Mouse (Mus musculus) heart, adult 9 months (tissue): ENCODE data around the gene Phyhd1.

ENCODE experiments used
- DNase-seq, 2 experiments: peaks; one replicate each; pipeline ENCODE4 v3.0.0; 2022; ENCODE audit warnings: low spot score in 2 of 2

Phyhd1 gene

DNA sequence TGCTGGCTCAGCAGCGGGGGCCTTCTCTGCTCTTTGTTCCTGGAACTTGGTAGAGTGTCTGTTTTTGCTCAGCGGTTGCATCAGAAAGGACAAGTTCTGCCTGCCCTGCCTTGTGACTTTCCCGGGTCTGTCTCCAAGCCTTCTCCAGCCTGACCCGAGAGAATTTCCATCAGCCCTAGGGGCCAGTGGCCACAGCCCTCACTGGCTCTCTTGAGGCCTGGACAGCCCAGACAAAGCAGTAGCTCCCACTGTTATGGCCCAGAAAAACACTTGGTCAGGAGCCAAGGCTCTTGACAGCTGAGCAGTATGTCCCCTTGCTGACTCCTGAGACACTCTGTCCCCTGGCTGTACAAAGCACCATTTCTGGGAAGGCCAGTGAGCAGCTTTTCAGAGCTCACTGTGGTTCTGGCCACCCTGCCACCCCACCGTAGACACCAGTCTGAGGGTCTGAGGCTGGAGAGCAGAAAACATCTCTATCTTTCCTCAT lies at the start of gene Phyhd1:
TSS of gene Phyhd1 (plus strand) at position 437 of the 487 bp plus-strand sequence.
- peak; percentile 93 to 94 for DNase-seq

- no peak for DNase-seq
Observed at GRCm38 (mm10) chr2:30216293-30216692, 49.7 kb upstream of the Phyhd1 start.

DNA sequence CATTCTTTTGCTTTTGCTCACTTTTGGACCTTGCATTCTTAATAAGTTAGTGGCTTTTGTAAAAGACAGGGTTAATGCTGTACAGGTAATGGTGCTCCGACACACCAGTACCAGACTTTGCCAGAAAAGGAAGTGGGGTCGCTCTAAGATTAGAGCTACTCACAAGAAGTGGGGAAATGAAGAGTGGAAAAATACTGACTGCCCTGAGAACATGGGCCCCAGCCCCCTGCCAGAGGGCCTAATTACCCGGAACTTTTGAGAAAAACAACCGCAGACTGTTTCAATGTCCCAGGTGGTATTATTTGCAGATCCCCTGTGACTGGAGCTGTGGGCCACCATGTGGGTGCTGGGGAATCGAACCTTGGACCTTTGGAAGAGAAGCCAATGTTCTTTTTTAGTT lies 30.4 kb upstream of the Phyhd1 start:
- no peak for DNase-seq

DNA sequence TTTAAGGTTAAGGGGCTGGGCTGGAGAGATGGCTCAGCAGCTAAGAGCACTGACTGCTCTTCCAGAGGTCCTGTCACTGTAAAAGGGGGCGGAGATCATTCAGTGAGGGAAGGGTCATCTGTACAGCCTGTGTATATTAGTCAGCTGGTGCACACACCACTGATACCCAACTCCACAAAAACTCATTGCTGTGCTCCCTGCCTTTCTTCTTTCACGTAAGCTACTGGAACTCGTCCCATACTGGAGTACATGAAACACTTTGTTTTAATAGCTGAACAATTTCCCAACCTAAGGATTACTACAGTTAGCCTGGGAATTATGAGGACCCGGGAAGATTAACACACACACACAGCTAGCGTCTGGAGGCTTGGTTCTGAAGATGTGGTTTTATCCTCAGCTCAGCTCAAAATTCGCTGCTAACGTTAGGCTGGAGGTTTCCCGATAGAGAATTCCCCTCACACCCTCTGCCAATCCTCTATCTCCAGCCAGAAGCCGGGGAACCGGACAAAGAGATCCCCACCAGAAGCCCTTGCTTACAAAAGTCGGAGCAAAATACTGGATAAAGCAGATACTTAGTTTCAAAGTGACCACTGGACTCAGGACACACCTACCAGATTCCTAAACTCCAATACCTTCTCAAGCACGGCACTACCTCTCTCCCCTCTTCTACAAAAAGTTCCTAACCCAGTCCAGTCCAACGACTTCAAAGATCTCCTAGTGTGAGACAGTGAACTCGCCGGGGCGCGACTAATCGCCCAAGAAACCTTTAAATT lies 29.4 kb upstream of the Phyhd1 start:
- DNase-seq, result no peak

DNA sequence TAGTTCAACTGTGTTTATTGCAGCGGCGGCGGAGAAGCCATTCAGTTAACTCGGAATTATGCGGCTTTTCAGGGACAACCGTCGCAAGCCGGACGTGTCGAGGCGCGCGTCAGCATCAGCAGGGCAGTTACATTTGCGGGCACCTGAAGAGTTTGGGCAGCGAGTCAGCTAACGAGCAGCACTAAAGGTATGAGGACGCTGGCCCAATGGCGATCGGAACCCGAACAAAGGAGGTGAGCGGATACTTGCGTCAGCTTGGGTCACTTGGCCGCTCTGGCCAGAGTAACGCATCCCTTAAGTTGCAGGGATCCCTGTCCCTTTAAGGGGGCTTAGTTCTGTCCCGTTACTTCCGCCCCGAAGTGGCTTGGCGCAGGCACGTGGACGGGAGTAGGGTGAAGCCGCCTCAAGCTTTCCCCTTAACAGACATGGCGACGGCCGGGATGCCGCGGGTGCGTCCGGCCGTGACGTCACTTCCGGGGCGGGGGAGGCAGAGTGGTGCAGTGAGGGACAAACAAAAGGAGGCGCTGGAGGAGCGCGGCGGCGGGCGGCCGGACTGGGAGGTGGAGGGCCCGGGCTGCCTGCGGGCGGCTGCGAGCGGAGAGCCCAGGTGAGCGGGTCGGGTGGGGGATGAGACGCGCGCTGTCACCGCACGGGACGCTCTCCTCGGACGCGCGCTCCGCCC lies 28.7 kb upstream of the Phyhd1 start, which contains the start of gene Lrrc8a:
TSS of gene Lrrc8a (plus strand) at position 517 of the 682 bp plus-strand sequence.
- peak; percentile 99 to 100 for DNase-seq

DNA sequence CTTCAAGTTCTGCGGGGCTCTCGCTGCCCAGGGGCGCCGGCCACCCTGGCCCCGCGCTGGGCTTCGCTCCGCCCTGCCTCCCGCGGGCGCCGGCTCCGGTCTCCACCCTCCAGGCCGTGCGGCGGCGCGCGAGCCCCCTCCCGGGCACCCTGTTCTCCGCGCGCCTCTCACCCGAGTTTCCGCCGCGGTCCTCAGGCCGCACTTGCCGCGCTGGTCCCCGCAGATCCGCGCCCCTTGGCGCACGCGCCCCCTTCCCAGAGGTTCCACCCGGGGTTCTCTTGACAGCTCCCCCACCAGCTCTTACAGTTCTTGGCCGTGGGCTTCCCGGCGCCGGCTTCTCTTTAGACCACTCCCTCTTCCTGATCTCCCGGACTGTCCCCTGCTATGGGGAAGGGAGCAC lies 28.1 kb upstream of the Phyhd1 start:
- peak in 1 of 2 experiments; percentile 80 for DNase-seq

DNA sequence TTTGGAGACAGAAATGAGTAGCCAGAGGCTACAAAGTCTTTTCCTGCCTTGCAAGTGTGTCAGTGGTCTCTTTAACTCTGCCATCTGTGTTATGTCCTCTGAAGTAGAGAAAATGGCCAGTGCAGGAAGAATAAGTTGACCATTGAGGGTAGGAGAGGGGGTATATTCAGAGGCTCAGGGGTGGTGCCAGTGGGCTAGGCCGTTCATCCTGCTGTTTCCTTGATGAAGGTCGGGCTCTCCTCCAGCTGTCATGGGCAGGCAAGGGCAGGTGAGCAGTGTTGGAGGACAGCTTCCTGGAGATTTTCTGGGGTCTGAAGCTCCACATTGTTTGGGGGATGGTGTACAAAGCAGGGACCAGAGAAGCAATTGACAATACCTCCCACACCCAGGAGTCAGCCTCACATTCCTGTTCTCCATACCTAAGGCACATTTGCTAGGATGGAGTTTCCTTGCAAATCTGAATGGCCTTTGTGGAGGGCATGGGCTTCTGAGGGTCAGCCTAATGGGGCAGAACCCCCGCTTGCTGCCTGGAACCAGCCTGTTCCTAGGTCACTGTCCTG lies 27.0 kb upstream of the Phyhd1 start:
- peak in 1 of 2 experiments; percentile 43 for DNase-seq

GRCm38 (mm10) chr2:30239777-30240176 lies 26.2 kb upstream of the Phyhd1 start:
- peak; percentile 85 to 87 for DNase-seq

GRCm38 (mm10) chr2:30240267-30240666 lies 25.7 kb upstream of the Phyhd1 start, which contains the start of gene Gm28035:
Gene Gm28035, plus strand, starts transcription at chr2:30240567.
- DNase-seq, result peak in 1 of 2 experiments; percentile 4

- DNase-seq, result peak; percentile 93 to 97
Observed at GRCm38 (mm10) chr2:30242509-30242908, 23.5 kb upstream of the Phyhd1 start.

DNA sequence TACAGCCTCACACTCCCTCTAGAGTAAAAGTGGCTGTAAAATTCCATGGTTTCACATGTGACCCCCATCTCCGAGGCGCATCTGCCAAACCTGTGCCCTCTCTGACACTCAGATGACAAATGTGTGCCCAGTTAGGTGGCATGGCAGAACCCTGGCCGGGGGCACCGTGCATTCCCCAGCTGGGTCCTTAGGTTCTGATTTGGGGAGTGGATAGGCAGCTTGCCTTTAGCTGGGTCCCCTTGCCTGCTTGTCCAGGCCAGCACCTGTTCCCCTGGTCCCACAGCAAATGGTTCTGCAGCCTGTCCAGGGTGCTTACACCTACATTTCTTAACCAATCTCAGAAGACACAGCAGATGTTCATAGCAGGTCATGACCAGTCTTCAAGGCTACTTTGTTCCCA lies 22.6 kb upstream of the Phyhd1 start:
- DNase-seq, result no peak

DNA sequence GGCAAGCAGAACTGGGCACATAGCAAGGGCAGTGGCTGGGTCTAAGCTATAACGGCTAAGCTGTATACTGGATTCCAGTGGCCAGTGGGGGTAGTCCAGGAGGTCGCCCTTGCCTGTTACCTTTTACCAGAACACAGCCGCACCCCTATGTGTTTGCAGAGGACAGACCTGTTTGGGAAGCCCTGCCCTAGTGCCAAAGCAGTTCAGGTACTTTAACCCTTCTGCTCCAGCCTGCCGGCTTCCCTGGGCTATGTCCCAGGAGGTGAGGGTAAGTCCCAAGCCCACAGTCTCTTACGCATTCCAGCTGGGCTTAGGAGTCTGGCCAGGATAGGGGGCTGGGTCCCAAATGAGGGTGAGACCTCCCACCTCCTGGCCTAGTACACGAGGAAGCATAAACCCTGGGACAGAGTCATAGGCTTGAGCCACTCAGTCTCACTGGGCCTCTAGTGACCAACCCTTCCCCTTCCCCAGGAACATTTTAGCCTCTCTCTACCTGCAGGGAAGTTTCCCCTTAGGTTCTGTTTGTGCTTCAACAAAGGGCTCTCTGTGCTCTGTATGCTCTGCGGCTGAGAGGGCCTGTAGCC lies 21.3 kb upstream of the Phyhd1 start:
- DNase-seq, result no peak

DNA sequence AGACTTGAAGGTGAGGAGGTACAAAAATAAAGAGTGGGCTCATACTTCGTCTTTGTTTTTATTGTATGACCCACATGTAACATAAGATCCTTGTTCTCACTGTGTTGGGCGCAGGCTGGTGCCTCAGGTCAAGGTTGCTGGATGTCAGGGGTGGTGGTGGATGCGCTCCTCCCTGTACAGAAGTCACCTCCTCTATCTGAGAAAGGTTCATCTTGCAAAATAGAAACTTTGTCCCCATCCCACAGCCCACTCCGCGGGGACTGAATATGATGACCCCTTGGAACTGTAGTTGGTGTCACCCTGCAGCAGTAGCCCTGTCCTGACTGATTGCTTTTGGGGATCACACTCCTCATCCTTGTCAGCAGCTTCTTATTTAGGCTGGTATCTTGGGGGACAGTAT lies 19.0 kb upstream of the Phyhd1 start:
- no peak for DNase-seq

- DNase-seq, result peak in 1 of 2 experiments; percentile 4
Observed at GRCm38 (mm10) chr2:30247681-30248080, 18.3 kb upstream of the Phyhd1 start.

- DNase-seq, result no peak
Observed at GRCm38 (mm10) chr2:30249182-30249581, 16.8 kb upstream of the Phyhd1 start.

DNA sequence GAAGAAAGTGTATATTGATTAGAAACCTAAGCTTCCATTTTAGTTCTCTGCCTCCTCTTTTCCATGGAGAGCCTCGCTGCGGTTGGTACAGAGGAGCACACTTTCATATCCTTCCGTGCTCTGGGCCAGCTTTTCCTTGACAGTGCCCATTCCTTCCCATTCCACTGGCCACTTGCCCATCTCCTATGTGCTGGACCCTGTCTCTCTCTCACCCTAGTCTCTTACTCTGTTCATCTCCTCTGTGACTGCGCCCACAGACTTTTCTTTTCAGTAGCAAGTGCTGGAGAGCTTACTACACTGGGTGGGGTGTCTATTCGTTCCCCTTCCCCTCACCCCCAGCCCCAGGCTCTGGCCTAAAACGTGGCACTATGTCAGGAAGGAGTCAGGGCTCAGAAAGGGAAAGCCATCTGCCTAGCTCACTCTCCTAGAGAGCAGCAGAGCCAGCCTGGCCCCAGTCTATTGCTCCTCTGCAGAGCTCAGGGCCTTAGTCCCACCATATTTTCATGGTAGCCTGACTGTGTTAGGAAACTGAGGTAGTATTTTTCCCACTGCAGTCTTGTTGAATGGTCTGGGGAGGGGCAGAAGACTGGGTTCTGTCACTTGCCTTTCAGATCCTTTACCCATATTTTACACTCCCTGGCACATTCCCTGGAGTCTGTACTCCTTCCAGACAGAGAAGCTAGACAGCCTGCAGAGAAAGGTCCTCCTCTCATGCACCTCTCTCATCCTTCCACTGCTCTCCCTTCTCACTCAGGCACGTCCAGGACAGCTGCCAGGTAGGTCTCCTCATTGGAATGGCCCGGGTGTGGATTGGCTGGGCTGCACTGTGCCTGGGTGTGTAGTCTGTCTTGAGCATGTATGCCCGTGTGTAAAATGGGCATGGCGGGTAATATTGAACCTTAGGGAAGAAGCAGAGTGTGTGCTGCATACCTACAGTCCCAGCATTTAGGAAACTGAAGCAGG lies 15.6 kb upstream of the Phyhd1 start:
- DNase-seq, result peak in 1 of 2 experiments; percentile 6

GRCm38 (mm10) chr2:30251417-30252104 lies 14.4 kb upstream of the Phyhd1 start:
- peak in 1 of 2 experiments; percentile 51 for DNase-seq

- no peak for DNase-seq
Observed at GRCm38 (mm10) chr2:30252521-30252920, 13.5 kb upstream of the Phyhd1 start.

- peak in 1 of 2 experiments; percentile 21 for DNase-seq
Observed at GRCm38 (mm10) chr2:30253809-30254208, 12.2 kb upstream of the Phyhd1 start.
